Mouse (Mus musculus): ENCODE results near the gene Nectin1.

DNA sequence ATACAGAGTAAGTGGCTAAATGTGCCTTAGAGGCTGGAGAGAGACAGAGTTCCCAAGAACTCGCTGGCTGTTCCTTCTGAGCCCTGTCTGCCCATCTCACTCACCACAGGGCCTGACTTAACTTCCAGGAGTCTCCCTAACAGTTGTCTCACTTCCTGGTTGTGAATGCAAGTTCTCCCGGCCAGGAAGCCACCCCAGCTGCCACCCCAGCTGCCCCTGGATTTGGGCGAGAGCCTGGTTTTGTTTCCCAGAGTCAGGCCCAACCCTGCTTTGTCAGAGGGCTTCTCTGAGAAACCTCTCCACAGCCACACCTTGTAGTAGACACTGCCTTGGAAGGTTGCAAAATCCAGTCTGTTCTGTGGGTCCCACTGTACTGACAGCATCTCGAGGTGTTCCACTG is 26.2 kb downstream of the Nectin1 start:
- TF ChIP-seq POLR2A (IDR thresholded peaks at IDR 0.05; ENCODE audit: control insufficient read depth in 1 of 2, insufficient read depth in 1 of 2, low read depth in 1 of 2, low read length in 2 of 2, poor library complexity in 1 of 2) (no peak), CTCF (IDR thresholded peaks at IDR 0.05 in 2 of 3, conservative IDR thresholded peaks at IDR 0.05 in 1 of 3; ENCODE audit: control insufficient read depth in 1 of 3, insufficient read depth in 1 of 3, low read depth in 2 of 3, low read length in 3 of 3, poor library complexity in 1 of 3, severe bottlenecking in 1 of 3) (no peak), CHD1 (IDR thresholded peaks at IDR 0.05; ENCODE audit: low read depth, low read length) (no peak), MEF2A (IDR thresholded peaks at IDR 0.05; ENCODE audit: extremely low read depth, insufficient replicate concordance, low read depth, low read length, poor library complexity, severe bottlenecking) (no peak), USF1 (IDR thresholded peaks at IDR 0.05; ENCODE audit: low read depth, low read length) (no peak), E2F4 (IDR thresholded peaks at IDR 0.05; ENCODE audit: borderline replicate concordance, low read depth, low read length) (no peak), MAX (IDR thresholded peaks at IDR 0.05; ENCODE audit: low read length) (no peak), GABPA (IDR thresholded peaks at IDR 0.05; ENCODE audit: low read depth, low read length) (no peak), HCFC1 (IDR thresholded peaks at IDR 0.05; ENCODE audit: low read depth, low read length) (no peak), RAD21 (IDR thresholded peaks at IDR 0.05; ENCODE audit: low read depth, low read length) (no peak), EP300 (IDR thresholded peaks at IDR 0.05; ENCODE audit: low read depth in 1 of 2, low read length in 2 of 2) (no peak), ZMIZ1 (IDR thresholded peaks at IDR 0.05; ENCODE audit: low read depth, low read length) (no peak)
